Mouse (Mus musculus) erythroblast, embryonic 14.5 days (primary cell): ENCODE measurements at regions not wholly inside any gene's neighbourhood (a gene's known extent, or its start where the extent isn't known, plus 50 kb on each side); places are given as distances from the start of the nearest gene placed in this dataset.

Source experiments
- GATA1 ChIP-seq: IDR thresholded peaks from 2 replicates; pipeline ENCODE4 v1.6.1; 2012; ENCODE audit warnings: low read length, inconsistent platforms, mixed read lengths
- TAL1 ChIP-seq: IDR thresholded peaks from 3 replicates; pipeline ENCODE4 v1.6.1; 2012; ENCODE audit warnings: low read length, inconsistent platforms, mixed read lengths

- TF ChIP-seq TAL1 (no peak), GATA1 (no peak)
Observed at GRCm38 (mm10) chr1:136782261-136782660, 157.6 kb downstream of the Zfp281 start.
